Mouse (Mus musculus): ENCODE measurements at regions not wholly inside any gene's neighbourhood (a gene's known extent, or its start where the extent isn't known, plus 50 kb on each side); places are given as distances from the start of the nearest gene placed in this dataset.

- no peak for TF ChIP-seq CTCF (IDR thresholded peaks at IDR 0.05; ENCODE audit: borderline replicate concordance, extremely low read depth, insufficient read depth, insufficient read length)
- TF ChIP-seq POLR2A (IDR thresholded peaks at IDR 0.05; ENCODE audit: borderline replicate concordance, extremely low read depth, insufficient read depth, insufficient read length, poor library complexity, severe bottlenecking), result no peak
Measured at GRCm38 (mm10) chr11:28701379-28701778, 117.3 kb upstream of the Ccdc85a start.

Data from brain, embryonic 14.5 days (tissue).